Mouse (Mus musculus): ENCODE data around the gene Car10. TPM values are rescaled to one million over a fixed set of nuclear protein-coding genes. Genes with fewer than 3 reads are reported as not detected.

The Car10 gene
- polyA plus RNA-seq, 1 experiment from 2014 or later: 0.06 TPM

DNA sequence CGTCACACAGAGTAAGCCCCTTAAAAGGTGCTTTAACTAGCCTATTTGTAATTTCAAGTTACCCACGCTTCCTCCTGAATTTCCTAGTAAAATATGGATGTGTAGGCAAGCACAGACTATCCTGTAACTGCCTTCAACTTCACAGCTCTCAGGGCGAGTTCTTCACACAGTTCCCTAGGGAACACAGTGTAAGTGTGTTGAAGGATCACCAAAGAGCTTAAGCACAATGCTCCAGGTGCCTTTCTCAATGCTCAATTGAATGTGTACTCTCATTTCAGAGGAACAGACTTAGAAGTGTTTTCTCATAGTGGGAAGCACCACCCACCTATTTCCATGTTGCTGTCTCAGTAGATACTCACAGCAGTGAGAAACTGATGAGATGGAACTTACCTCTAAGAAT, 492.8 kb downstream of the Car10 start:
- Histone ChIP-seq H3K4me1 (replicated peaks) (peaks cover 7% of the 10 kb centered on the region), H3K9ac (no peak overlapping the region), H3K4me2 (no peak overlapping the region), H3K36me3 (no peaks in the 10 kb centered on the region), H3K27me3 (replicated peaks) (no peaks in the 10 kb centered on the region), H3K9me3 (replicated peaks) (no peaks in the 10 kb centered on the region), H3K4me3 (no peak overlapping the region), H3K27ac (ENCODE audit: poor library complexity, severe bottlenecking) (no peak overlapping the region)
- 71% methylated on average over 3 of the region's 3 CpGs for WGBS
- no peak for ATAC-seq (ENCODE audit: insufficient number of reproducible peaks, low FRiP score)

- H3K27ac ChIP-seq (ENCODE audit: poor library complexity, severe bottlenecking): no peak overlapping the region
- no peaks in the 10 kb centered on the region for H3K36me3 ChIP-seq
- H3K9ac ChIP-seq: no peak overlapping the region
- no peaks in the 10 kb centered on the region for H3K9me3 ChIP-seq (replicated peaks)
- H3K4me1 ChIP-seq (replicated peaks): peaks cover 7% of the 10 kb centered on the region
- 8% methylated on average over 2 of the region's 2 CpGs for WGBS
- ATAC-seq (ENCODE audit: insufficient number of reproducible peaks, low FRiP score): no peak
- no peak overlapping the region for H3K4me2 ChIP-seq
- no peak overlapping the region for H3K4me3 ChIP-seq
- H3K27me3 ChIP-seq (replicated peaks): no peaks in the 10 kb centered on the region
Observed at GRCm38 (mm10) chr11:93594033-93594432, 496.2 kb downstream of the Car10 start.

DNA sequence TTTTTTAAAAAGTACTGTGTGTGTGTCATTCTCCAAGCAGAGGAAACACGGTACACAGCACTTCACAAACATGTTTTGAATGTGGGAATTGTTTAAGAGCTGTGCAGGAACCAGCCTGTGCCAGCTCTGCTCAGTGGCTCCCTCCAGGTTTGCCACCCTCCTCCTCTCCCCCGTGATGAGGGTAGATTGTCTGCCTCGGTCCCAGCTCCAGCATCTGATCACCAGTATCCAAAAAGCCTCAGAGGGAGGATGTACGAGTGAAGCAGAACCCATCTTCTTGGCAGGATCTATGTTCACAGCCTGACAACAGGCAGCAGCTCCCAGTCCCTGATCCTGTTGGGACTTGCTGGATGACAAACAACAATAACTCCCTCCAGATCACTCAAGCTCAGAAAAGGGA, 500.3 kb downstream of the Car10 start:
- H3K9me3 ChIP-seq (replicated peaks): no peaks in the 10 kb centered on the region
- 57% methylated on average over 4 of the region's 4 CpGs for WGBS
- no peak for ATAC-seq (ENCODE audit: insufficient number of reproducible peaks, low FRiP score)

GRCm38 (mm10) chr11:93599755-93600154, 501.9 kb downstream of the Car10 start:
- no peak overlapping the region for H3K9ac ChIP-seq
- H3K4me2 ChIP-seq: no peak overlapping the region
- WGBS: 67% methylated on average over 3 of the region's 3 CpGs
- H3K27me3 ChIP-seq (replicated peaks): no peaks in the 10 kb centered on the region
- ATAC-seq (ENCODE audit: insufficient number of reproducible peaks, low FRiP score): no peak
- H3K4me1 ChIP-seq (replicated peaks): no peaks in the 10 kb centered on the region
- no peaks in the 10 kb centered on the region for H3K9me3 ChIP-seq (replicated peaks)
- no peaks in the 10 kb centered on the region for H3K36me3 ChIP-seq
- no peak overlapping the region for H3K4me3 ChIP-seq
- H3K27ac ChIP-seq (ENCODE audit: poor library complexity, severe bottlenecking): no peak overlapping the region

More for the DNA sequence above, 500.3 kb downstream of the Car10 start:
- Histone ChIP-seq H3K36me3 (no peaks in the 10 kb centered on the region), H3K4me1 (replicated peaks) (peaks cover 7% of the 10 kb centered on the region), H3K4me3 (no peak overlapping the region), H3K27me3 (replicated peaks) (no peaks in the 10 kb centered on the region), H3K27ac (ENCODE audit: poor library complexity, severe bottlenecking) (no peak overlapping the region), H3K9ac (no peak overlapping the region), H3K4me2 (no peak overlapping the region)

- Histone ChIP-seq H3K27me3 (replicated peaks) (peaks cover 4% of the 10 kb centered on the region; the same call in 1 of the 2 replicates), H3K4me2 (no peak overlapping the region), H3K36me3 (no peaks in the 10 kb centered on the region), H3K4me3 (no peak overlapping the region), H3K9me3 (replicated peaks) (no peaks in the 10 kb centered on the region), H3K9ac (no peak overlapping the region), H3K27ac (ENCODE audit: poor library complexity, severe bottlenecking) (no peak overlapping the region), H3K4me1 (replicated peaks) (no peaks in the 10 kb centered on the region)
- no peak for ATAC-seq (ENCODE audit: insufficient number of reproducible peaks, low FRiP score)
- WGBS: 81% methylated on average over 1 of the region's 1 CpGs
Observed at GRCm38 (mm10) chr11:93603575-93603974, 505.7 kb downstream of the Car10 start.

DNA sequence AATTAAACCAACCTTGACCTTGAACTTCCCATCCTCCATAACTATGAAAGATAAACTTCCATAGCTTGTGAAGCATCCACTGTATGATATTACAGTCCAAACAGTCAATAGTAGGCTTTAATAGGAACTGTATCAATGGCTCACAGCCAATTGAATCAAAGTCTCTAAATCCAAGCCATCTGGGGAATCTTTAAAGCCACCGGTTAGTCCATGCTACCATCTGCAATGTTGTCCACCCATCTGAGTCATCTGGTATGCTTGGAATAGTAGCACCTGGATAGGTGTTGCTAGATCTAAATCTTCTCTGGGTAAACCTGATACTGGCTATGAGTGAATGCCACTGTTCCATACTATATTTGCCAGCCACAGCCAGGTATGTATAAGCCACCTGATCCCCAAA, 509.3 kb downstream of the Car10 start:
- no peak for ATAC-seq (ENCODE audit: insufficient number of reproducible peaks, low FRiP score)
- no peaks in the 10 kb centered on the region for H3K36me3 ChIP-seq
- H3K27me3 ChIP-seq (replicated peaks): peaks cover 4% of the 10 kb centered on the region; the same call in 1 of the 2 replicates
- no peak overlapping the region for H3K4me3 ChIP-seq
- no peaks in the 10 kb centered on the region for H3K4me1 ChIP-seq (replicated peaks)
- no peaks in the 10 kb centered on the region for H3K9me3 ChIP-seq (replicated peaks)
- WGBS: 89% methylated on average over 1 of the region's 1 CpGs
- no peak overlapping the region for H3K27ac ChIP-seq (ENCODE audit: poor library complexity, severe bottlenecking)
- H3K4me2 ChIP-seq: no peak overlapping the region
- no peak overlapping the region for H3K9ac ChIP-seq

DNA sequence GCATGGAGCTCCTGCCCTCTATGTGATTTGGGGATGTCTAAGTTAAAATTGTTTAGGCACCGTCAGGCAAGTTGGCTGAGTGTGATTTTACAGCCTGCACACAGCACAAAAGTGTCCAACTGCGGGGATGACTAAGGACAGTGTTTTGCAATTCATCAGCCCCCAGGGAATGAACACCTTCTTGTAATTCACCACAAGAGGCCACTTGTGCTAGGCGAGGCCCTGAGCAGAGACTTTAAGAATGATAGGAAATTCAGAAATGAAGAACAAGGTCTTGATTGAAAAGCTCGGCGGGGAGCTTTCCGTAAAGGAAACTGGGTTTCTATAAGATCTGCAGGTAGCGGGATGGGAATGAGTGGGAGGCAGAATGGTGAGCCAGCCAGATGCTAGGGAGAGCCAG, 510.9 kb downstream of the Car10 start:
- no peak overlapping the region for H3K4me3 ChIP-seq
- no peaks in the 10 kb centered on the region for H3K4me1 ChIP-seq (replicated peaks)
- no peak overlapping the region for H3K27ac ChIP-seq (ENCODE audit: poor library complexity, severe bottlenecking)
- peaks cover 4% of the 10 kb centered on the region; the same call in 1 of the 2 replicates for H3K27me3 ChIP-seq (replicated peaks)
- H3K9me3 ChIP-seq (replicated peaks): no peaks in the 10 kb centered on the region
- H3K9ac ChIP-seq: no peak overlapping the region
- no peaks in the 10 kb centered on the region for H3K36me3 ChIP-seq
- WGBS: 66% methylated on average over 7 of the region's 7 CpGs
- no peak for ATAC-seq (ENCODE audit: insufficient number of reproducible peaks, low FRiP score)
- H3K4me2 ChIP-seq: no peak overlapping the region

- H3K4me3 ChIP-seq: no peak overlapping the region
- ATAC-seq (ENCODE audit: insufficient number of reproducible peaks, low FRiP score): no peak
- no peaks in the 10 kb centered on the region for H3K9me3 ChIP-seq (replicated peaks)
- H3K36me3 ChIP-seq: no peaks in the 10 kb centered on the region
- WGBS: 83% methylated on average over 4 of the region's 4 CpGs
- peaks cover 4% of the 10 kb centered on the region; the same call in 1 of the 2 replicates for H3K27me3 ChIP-seq (replicated peaks)
- no peak overlapping the region for H3K9ac ChIP-seq
- H3K4me2 ChIP-seq: no peak overlapping the region
- no peak overlapping the region for H3K27ac ChIP-seq (ENCODE audit: poor library complexity, severe bottlenecking)
- H3K4me1 ChIP-seq (replicated peaks): no peaks in the 10 kb centered on the region; the same call in 1 of the 2 replicates
Observed at GRCm38 (mm10) chr11:93612071-93612470, 514.2 kb downstream of the Car10 start.

DNA sequence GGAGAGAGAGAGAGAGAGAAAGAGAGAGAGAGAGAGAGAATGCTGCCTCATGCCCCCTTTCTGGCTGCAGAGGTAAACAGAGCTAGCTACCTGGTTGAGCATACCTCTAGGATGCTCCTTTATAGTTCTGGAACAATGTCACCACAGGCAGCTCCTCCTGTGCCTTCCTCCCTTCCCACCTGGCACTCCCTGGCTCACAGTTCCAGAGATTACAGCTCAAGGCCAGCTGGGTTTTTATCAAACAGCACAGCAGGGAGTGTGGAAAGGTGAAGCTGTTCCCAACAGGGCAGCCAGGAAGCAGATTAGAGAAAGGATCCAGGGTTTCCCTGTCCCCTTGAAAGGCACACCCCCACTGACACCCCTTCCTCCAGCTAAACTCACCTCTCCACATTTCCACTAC, 517.0 kb downstream of the Car10 start:
- Histone ChIP-seq H3K27me3 (replicated peaks) (no peaks in the 10 kb centered on the region), H3K4me3 (no peak overlapping the region), H3K4me1 (replicated peaks) (no peaks in the 10 kb centered on the region; the same call in 1 of the 2 replicates), H3K4me2 (no peak overlapping the region), H3K36me3 (no peaks in the 10 kb centered on the region), H3K9me3 (replicated peaks) (no peaks in the 10 kb centered on the region), H3K27ac (ENCODE audit: poor library complexity, severe bottlenecking) (no peak overlapping the region), H3K9ac (no peak overlapping the region)
- ATAC-seq (ENCODE audit: insufficient number of reproducible peaks, low FRiP score): no peak

DNA sequence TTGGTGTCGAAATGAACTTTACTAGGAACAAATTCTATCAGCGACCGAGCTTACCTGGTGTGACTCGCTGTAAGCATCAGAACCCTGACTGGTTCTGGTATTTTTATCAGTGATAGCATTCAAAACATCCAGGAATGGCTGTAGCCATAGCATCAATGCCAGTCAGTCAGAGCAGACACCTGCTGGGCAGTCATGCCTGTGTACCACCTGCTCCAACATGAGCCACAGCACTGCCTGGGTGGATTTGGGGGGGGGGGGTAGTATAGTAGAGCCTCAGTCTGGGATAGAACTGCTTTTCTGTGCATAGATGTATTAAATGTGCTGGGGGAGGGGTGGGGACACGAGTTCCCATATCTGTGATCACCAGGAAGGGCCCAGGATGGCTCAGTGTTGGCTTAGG, 525.8 kb downstream of the Car10 start:
- Histone ChIP-seq H3K4me1 (replicated peaks) (no peaks in the 10 kb centered on the region), H3K27ac (ENCODE audit: poor library complexity, severe bottlenecking) (no peak overlapping the region), H3K4me2 (no peak overlapping the region), H3K27me3 (replicated peaks) (0 out of 2 replicates have a peak, but pooled peaks cover 3% of the 10 kb centered on the region), H3K36me3 (no peaks in the 10 kb centered on the region), H3K9ac (no peak overlapping the region), H3K9me3 (replicated peaks) (0 out of 2 replicates have a peak, but pooled peaks cover 5% of the 10 kb centered on the region), H3K4me3 (no peak overlapping the region)
- ATAC-seq (ENCODE audit: insufficient number of reproducible peaks, low FRiP score): no peak
- WGBS: 72% methylated on average over 5 of the region's 5 CpGs

DNA sequence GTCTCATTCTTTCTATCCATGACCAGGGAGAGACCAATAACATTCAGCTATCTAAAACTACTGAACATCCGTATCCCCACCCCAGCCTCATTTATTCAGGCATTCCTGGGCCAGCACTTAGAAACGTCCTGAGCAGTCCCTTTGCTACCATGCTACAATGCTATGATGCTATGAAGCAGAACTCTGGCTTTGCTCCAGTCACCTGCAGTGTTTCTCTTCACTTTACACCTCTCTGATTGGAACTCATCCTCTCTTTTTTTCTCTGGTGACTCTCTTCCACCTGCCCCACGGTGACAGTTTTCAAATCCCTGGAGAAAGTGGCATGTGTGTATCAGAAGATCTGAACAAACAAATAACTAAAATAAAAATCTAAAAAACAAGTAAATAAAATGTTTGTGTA, 541.6 kb downstream of the Car10 start:
- peaks cover 9% of the 10 kb centered on the region for H3K4me1 ChIP-seq (replicated peaks)
- WGBS: 55% methylated on average over 3 of the region's 3 CpGs
- no peak for ATAC-seq (ENCODE audit: insufficient number of reproducible peaks, low FRiP score)

GRCm38 (mm10) chr11:93640954-93641353, 543.1 kb downstream of the Car10 start:
- no peaks in the 10 kb centered on the region for H3K9me3 ChIP-seq (replicated peaks)
- H3K27ac ChIP-seq (ENCODE audit: poor library complexity, severe bottlenecking): no peak overlapping the region
- no peak overlapping the region for H3K9ac ChIP-seq
- no peak overlapping the region for H3K4me2 ChIP-seq
- no peak overlapping the region for H3K4me3 ChIP-seq
- no peak for ATAC-seq (ENCODE audit: insufficient number of reproducible peaks, low FRiP score)
- H3K4me1 ChIP-seq (replicated peaks): peaks cover 9% of the 10 kb centered on the region
- H3K36me3 ChIP-seq: no peaks in the 10 kb centered on the region
- H3K27me3 ChIP-seq (replicated peaks): no peaks in the 10 kb centered on the region; the same call in 1 of the 2 replicates
- WGBS: 48% methylated on average over 5 of the region's 5 CpGs

More for the DNA sequence above, 541.6 kb downstream of the Car10 start:
- Histone ChIP-seq H3K27ac (ENCODE audit: poor library complexity, severe bottlenecking) (no peak overlapping the region), H3K4me2 (no peak overlapping the region), H3K4me3 (no peak overlapping the region), H3K9ac (no peak overlapping the region), H3K27me3 (replicated peaks) (no peaks in the 10 kb centered on the region; the same call in 1 of the 2 replicates), H3K36me3 (no peaks in the 10 kb centered on the region), H3K9me3 (replicated peaks) (no peaks in the 10 kb centered on the region)

All from heart, embryonic 12.5 days (tissue).